Comparison of ENCODE assay signal across 33 mouse cellular contexts in genomic region chr2:60695706-60696105, GRCm38 (mm10). TPM values are rescaled to one million over a fixed set of nuclear protein-coding genes. Genes with fewer than 3 reads are reported as not detected.
DNase-seq lines count a peak whose midpoint lies in the region; ATAC-seq and TF ChIP-seq lines count a peak whose summit lies in the region.
"Had no signal": no experiment of that assay in that cellular context is flagged by ENCODE, and none has a peak within 500 bp of the region (broad histone marks: within the 10 kb centered on the region; RNA-seq: fewer than 3 reads in every experiment).

No protein-coding gene starts in this region.

- no peak overlapping the region for H3K9ac ChIP-seq in neural tube, embryonic 12.5 days
- H3K9ac ChIP-seq in stomach, postnatal 0 days (ENCODE audit: low read length) = no peak overlapping the region
- H3K9ac ChIP-seq in forebrain, postnatal 0 days = no peak overlapping the region
- H3K9ac ChIP-seq: embryonic facial prominence, embryonic 15.5 days; forebrain, embryonic 12.5 days; kidney, embryonic 15.5 days; liver, embryonic 12.5 days; liver, postnatal 0 days; midbrain, embryonic 12.5 days had no signal

- no peak for TF ChIP-seq CTCF in kidney, adult 2 months (conservative IDR thresholded peaks at IDR 0.05; ENCODE audit: insufficient read depth, insufficient read length, low read depth, low read length)
- TF ChIP-seq CTCF in stomach, postnatal 0 days (IDR thresholded peaks at IDR 0.05; ENCODE audit: low read depth) = no peak
- TF ChIP-seq CTCF in forebrain, postnatal 0 days (IDR thresholded peaks at IDR 0.05; ENCODE audit: low read depth) = no peak

- TF ChIP-seq POLR2A in kidney, adult 2 months (IDR thresholded peaks at IDR 0.05; ENCODE audit: low read depth, low read length) = no peak

- no peaks in the 10 kb centered on the region for H3K27me3 ChIP-seq in kidney, adult 2 months (replicated peaks; ENCODE audit: control insufficient read depth, insufficient read depth, low read length)
- no peaks in the 10 kb centered on the region for H3K27me3 ChIP-seq in neural tube, embryonic 12.5 days (replicated peaks)
- no peaks in the 10 kb centered on the region for H3K27me3 ChIP-seq in stomach, postnatal 0 days (ENCODE audit: control insufficient read depth, insufficient read depth, low read length)
- no peaks in the 10 kb centered on the region for H3K27me3 ChIP-seq in forebrain, postnatal 0 days (ENCODE audit: insufficient read depth, low read length)
- H3K27me3 ChIP-seq: embryonic facial prominence, embryonic 15.5 days; kidney, embryonic 15.5 days; liver, embryonic 12.5 days had no signal

- H3K4me1 ChIP-seq in kidney, adult 2 months (ENCODE audit: control insufficient read depth, insufficient read depth, low read length) = peaks cover 38% of the 10 kb centered on the region
- H3K4me1 ChIP-seq in neural tube, embryonic 12.5 days = peaks cover 13% of the 10 kb centered on the region
- peaks cover 7% of the 10 kb centered on the region; the same call in 1 of the 2 replicates for H3K4me1 ChIP-seq in stomach, postnatal 0 days (replicated peaks; ENCODE audit: control insufficient read depth, insufficient read depth)
- no peaks in the 10 kb centered on the region for H3K4me1 ChIP-seq in forebrain, postnatal 0 days (ENCODE audit: insufficient read depth)
- H3K4me1 ChIP-seq: liver, embryonic 12.5 days; megakaryocyte, embryonic 14.5 days had no signal

- H3K4me3 ChIP-seq in kidney, adult 2 months (ENCODE audit: insufficient read depth, low read depth, low read length) = no peak overlapping the region
- H3K4me3 ChIP-seq in neural tube, embryonic 12.5 days = no peak overlapping the region
- H3K4me3 ChIP-seq in stomach, postnatal 0 days (ENCODE audit: low read depth, low read length) = no peak overlapping the region
- H3K4me3 ChIP-seq in forebrain, postnatal 0 days (ENCODE audit: low read depth, low read length) = no peak overlapping the region
- H3K4me3 ChIP-seq: embryonic facial prominence, embryonic 10.5 days; embryonic facial prominence, embryonic 15.5 days; forebrain, embryonic 12.5 days; kidney, embryonic 15.5 days; liver, embryonic 12.5 days; megakaryocyte, embryonic 14.5 days; midbrain, embryonic 12.5 days; myocyte had no signal

- H3K4me2 ChIP-seq in neural tube, embryonic 12.5 days (replicated peaks) = no peak overlapping the region
- no peak overlapping the region for H3K4me2 ChIP-seq in stomach, postnatal 0 days (replicated peaks; ENCODE audit: low read depth)
- no peak overlapping the region for H3K4me2 ChIP-seq in forebrain, postnatal 0 days (ENCODE audit: low read depth)
- H3K4me2 ChIP-seq: embryonic facial prominence, embryonic 15.5 days; forebrain, embryonic 12.5 days; heart, embryonic 11.5 days; kidney, embryonic 15.5 days; liver, embryonic 12.5 days; midbrain, embryonic 12.5 days had no signal

- no peaks in the 10 kb centered on the region; the same call in 1 of the 2 replicates for H3K36me3 ChIP-seq in kidney, adult 2 months (ENCODE audit: control insufficient read depth, insufficient read depth, low read length)
- H3K36me3 ChIP-seq in neural tube, embryonic 12.5 days = no peaks in the 10 kb centered on the region
- no peaks in the 10 kb centered on the region for H3K36me3 ChIP-seq in stomach, postnatal 0 days (ENCODE audit: control insufficient read depth, insufficient read depth, low read length)
- no peaks in the 10 kb centered on the region for H3K36me3 ChIP-seq in forebrain, postnatal 0 days (ENCODE audit: insufficient read depth)
- H3K36me3 ChIP-seq: embryonic facial prominence, embryonic 10.5 days; embryonic facial prominence, embryonic 15.5 days; forebrain, embryonic 12.5 days; kidney, embryonic 15.5 days; liver, embryonic 12.5 days; midbrain, embryonic 12.5 days had no signal

- peak; percentile 6 to 14 for DNase-seq in adrenal gland, postnatal 36 days
- no peak for DNase-seq in adrenal gland, adult 8-10 months
- DNase-seq in kidney, adult 2 months = no peak
- no peak for DNase-seq in kidney, postnatal 36 days
- DNase-seq in neural tube, embryonic 10.5 days (ENCODE audit: extremely low spot score, low spot score) = no peak
- no peak for DNase-seq in stomach, postnatal 0 days (ENCODE audit: low spot score)
- no peak for DNase-seq in forebrain, postnatal 0 days
- DNase-seq: cerebellum, adult 8-10 months; cerebellum, postnatal 25 days; gastrocnemius, postnatal 14 days; heart, adult 18-20 months; heart, postnatal 4 days; kidney, postnatal 4 days; layer of hippocampus, postnatal 36 days; left cerebral cortex, postnatal 4 days; liver, postnatal 0 days; lung, postnatal 4 days; right cerebral cortex, postnatal 25 days; thymus, postnatal 4 days had no signal

- H3K27ac ChIP-seq in kidney, adult 2 months (ENCODE audit: insufficient read depth, low read depth, low read length) = peak overlapping the region; percentile 2; the same call in 1 of the 2 replicates
- no peak overlapping the region for H3K27ac ChIP-seq in neural tube, embryonic 12.5 days
- H3K27ac ChIP-seq in stomach, postnatal 0 days (replicated peaks) = peak overlapping the region; percentile 78
- no peak overlapping the region for H3K27ac ChIP-seq in forebrain, postnatal 0 days (ENCODE audit: low read depth, low read length)
- H3K27ac ChIP-seq: embryonic facial prominence, embryonic 10.5 days; embryonic facial prominence, embryonic 15.5 days; forebrain, embryonic 12.5 days; hindbrain, postnatal 0 days; kidney, embryonic 15.5 days; liver, embryonic 12.5 days; midbrain, embryonic 12.5 days had no signal

- 0 out of 2 replicates have a peak, but pooled peaks have one; percentile 27 for ATAC-seq in neural tube, embryonic 12.5 days (ENCODE audit: low FRiP score, low read depth)
- ATAC-seq in stomach, postnatal 0 days (ENCODE audit: low FRiP score, low TSS enrichment) = peak; percentile 41; the same call in 1 of the 2 replicates
- no peak for ATAC-seq in forebrain, postnatal 0 days
- ATAC-seq: CD4-positive, CD25-positive, alpha-beta regulatory T cell, adult 4 months; hindbrain, postnatal 0 days; liver, embryonic 12.5 days; liver, postnatal 0 days had no signal

- H3K9me3 ChIP-seq in neural tube, embryonic 12.5 days = no peaks in the 10 kb centered on the region
- H3K9me3 ChIP-seq in stomach, postnatal 0 days (ENCODE audit: control insufficient read depth, low read length) = no peaks in the 10 kb centered on the region
- H3K9me3 ChIP-seq in forebrain, postnatal 0 days (ENCODE audit: low read length) = no peaks in the 10 kb centered on the region
- H3K9me3 ChIP-seq: embryonic facial prominence, embryonic 10.5 days; embryonic facial prominence, embryonic 15.5 days; forebrain, embryonic 12.5 days; kidney, embryonic 15.5 days; liver, embryonic 12.5 days; midbrain, embryonic 12.5 days had no signal

- TF ChIP-seq EP300 in stomach, postnatal 0 days (optimal IDR thresholded peaks at IDR 0.05) = no peak

- 46% methylated on average over 8 of the region's 8 CpGs for WGBS in kidney, adult 2 months
- WGBS in neural tube, embryonic 12.5 days = 59% methylated on average over 8 of the region's 8 CpGs
- 32% methylated on average over 8 of the region's 8 CpGs for WGBS in stomach, postnatal 0 days
- WGBS in forebrain, postnatal 0 days = 74% methylated on average over 8 of the region's 8 CpGs

RNA-seq across cellular contexts. Expression of gene Itgb6, which starts 26.7 kb away (rescaled TPM):
- total RNA-seq in adrenal gland, postnatal 36 days (2021) = not detected
- total RNA-seq in adrenal gland, adult 8-10 months (2022) = not detected
- 55.8 and 74.0 TPM in 2 replicates for polyA plus RNA-seq in kidney, adult 2 months (2012; rRNA removed)
- 0.23 and 0.45 TPM in 2 replicates for polyA plus RNA-seq in neural tube, embryonic 12.5 days (2016; fragmentation: Nextera tagmentation; extraction: Ambion mirVana)
- 8.5 and 8.6 TPM in 2 replicates for polyA plus RNA-seq in stomach, postnatal 0 days (2015; fragmentation: Nextera tagmentation; extraction: Ambion mirVana)
- 0.43 TPM in 1 of 2 replicates, not detected in the other for total RNA-seq in forebrain, postnatal 0 days (2014; rRNA removed)
- polyA plus RNA-seq in forebrain, postnatal 0 days (2015; fragmentation: Nextera tagmentation; extraction: Ambion mirVana) = not detected in 2 replicates
- total RNA-seq: left cerebral cortex, postnatal 4 days; neutrophil, adult 5-6 weeks had no signal
- polyA plus RNA-seq: testis, adult 2 months had no signal

Comparison
In these comparisons a context has a peak if more than half of its experiments do, and no peak if none do; other contexts are left out.
1. DNase-seq: peak in adrenal gland, postnatal 36 days (2 of 2); none in adrenal gland, adult 8-10 months (single experiment), kidney, adult 2 months (single experiment), kidney, postnatal 36 days (0 of 2), neural tube, embryonic 10.5 days (single experiment), stomach, postnatal 0 days (single experiment) and forebrain, postnatal 0 days (single experiment).
2. H3K27ac ChIP-seq: peak in kidney, adult 2 months (single experiment) and stomach, postnatal 0 days (single experiment); none in neural tube, embryonic 12.5 days (single experiment) and forebrain, postnatal 0 days (single experiment).